Mouse (Mus musculus): ENCODE data around the gene Hspb9. TPM values are rescaled to one million over a fixed set of nuclear protein-coding genes. Genes with fewer than 3 reads are reported as not detected.

Gene Hspb9
- polyA plus RNA-seq (2012; rRNA removed; ENCODE audit: low replicate concordance) = not detected in 2 replicates

GRCm38 (mm10) chr11:100713735-100714533, at the start of gene Hspb9:
Hspb9 (plus strand) TSS chr11:100713850.

GRCm38 (mm10) chr11:100692164-100692616, 21.5 kb upstream of the Hspb9 start, which contains the start of gene Zfp385c:
Zfp385c (minus strand) TSS chr11:100692455.

DNA sequence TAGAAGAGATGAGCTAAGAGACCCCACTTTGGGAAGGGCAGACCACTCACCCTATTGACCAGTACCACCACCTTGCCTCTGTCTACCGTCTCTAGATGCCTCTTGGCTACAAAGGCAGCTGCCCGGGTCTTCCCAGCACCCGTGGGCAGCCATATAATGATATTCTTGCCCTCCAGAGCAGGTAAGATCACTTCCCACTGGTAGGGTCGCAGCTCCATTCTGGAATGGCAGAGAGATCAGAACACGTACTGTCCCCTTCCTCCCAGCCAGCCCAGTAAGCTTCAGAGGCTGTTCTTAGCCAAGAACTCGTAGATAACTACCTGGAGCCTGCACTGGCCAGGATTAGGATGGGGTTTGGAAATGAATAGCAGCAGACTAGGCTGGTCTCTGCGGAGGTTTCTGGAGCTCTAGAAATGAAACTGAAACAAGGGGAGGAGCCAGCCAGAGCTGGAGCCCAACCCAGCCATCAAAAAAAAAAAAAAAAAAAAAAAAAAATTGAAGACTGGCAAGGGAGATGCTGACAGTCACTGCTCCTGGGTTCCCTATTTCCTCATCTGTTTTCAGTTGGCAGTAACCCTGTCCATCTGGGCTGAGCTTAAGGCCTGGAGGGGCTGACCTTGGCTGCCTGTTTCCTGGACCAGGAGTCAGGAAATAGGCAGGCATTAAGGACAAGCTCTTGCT, 9.7 kb upstream of the Hspb9 start, which contains the start of gene Dhx58:
Dhx58 (minus strand) TSS at position 421 of the 681 bp plus-strand sequence.

DNA sequence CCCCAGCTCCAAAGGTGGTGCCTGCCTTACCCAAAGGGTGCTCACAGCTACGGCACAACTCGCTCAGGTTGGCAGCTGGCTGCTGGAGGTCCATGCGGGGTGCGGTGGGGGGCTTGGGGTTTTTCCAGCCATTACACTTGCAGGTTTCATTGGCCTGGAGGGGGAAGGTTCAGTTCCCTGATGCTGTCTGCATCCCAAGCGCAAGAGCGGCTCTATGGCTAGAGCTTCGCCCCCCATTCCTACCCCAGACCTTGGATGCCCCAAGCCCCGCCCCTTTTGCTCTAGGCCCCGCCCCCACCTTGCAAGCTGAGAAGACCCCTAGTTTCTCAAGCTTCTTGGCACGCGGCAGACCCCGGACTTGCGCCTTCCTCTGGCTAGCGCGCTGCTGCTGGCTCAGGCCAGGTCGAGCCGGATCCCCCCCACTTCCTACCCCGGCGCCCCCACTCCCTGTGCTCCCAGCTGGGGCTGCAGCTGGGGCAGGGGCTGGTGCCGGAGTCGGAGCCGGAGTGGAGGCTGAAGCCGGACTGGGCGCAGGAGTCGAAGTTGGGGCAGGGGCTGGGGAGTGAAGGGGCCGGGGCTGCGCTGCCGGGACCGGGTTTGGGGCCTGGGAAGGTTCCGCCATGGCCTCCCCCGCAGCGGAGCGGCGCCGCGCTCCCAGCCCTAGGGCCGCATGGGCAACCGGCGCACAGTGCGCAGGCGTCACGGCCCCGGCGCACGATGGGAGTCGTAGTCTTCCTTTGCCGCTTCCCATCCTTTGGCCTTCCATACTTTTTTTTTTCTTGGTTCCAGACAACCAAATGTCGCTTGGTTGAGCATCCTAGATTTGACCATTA, 1.7 kb upstream of the Hspb9 start, which contains the start of gene Kat2a:
Kat2a (minus strand) TSS at position 683 of the 833 bp plus-strand sequence.

DNA sequence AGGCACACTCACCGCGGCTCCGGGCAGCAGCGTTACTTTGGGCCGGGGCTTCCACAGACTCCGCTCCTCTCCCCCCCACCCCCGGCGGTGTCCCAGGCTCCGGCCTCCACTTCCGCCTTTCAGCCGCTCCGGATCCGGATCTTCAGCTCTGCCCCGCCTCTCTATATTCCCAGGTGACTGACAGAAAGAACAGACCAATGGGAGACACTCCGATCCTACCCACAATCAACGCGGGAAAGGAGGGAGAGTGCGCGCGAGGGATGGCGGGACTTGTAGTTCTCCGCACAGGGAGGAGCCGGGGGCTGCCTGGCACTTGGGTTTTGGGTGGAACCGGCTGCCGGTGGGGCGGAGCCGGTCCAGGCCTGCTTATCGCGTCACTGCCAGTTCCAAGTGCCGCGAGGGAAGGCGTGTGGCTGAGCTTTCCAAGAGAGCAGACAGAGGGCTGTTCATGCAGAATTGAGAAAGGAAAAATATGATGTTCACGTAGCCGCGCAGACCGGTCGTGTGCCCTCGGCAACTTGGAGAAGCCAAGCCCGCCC, 24.5 kb downstream of the Hspb9 start, which contains the start of gene Rab5c:
Rab5c (minus strand) TSS at position 150 of the 539 bp plus-strand sequence.

GRCm38 (mm10) chr11:100759611-100760233, 46.1 kb downstream of the Hspb9 start, which contains the start of gene Kcnh4:
Kcnh4 (minus strand) TSS chr11:100759942.

GRCm38 (mm10) chr11:100762831-100763230, 49.2 kb downstream of the Hspb9 start, which contains the start of gene Hcrt:
Hcrt (minus strand) TSS chr11:100762931.

Other genes starting within 250 kb of the Hspb9 start
- gene Klhl11, start 241.1 kb upstream of the Hspb9 start, polyA plus RNA-seq (2012; rRNA removed; ENCODE audit: low replicate concordance) = 3.1 and 5.7 TPM in 2 replicates
- 897 and 934 TPM in 2 replicates for gene Acly, start 185.8 kb upstream of the Hspb9 start, polyA plus RNA-seq (2012; rRNA removed; ENCODE audit: low replicate concordance)
- gene Ttc25, start 168.2 kb upstream of the Hspb9 start, polyA plus RNA-seq (2012; rRNA removed; ENCODE audit: low replicate concordance) = 1.0 and 2.6 TPM in 2 replicates
- gene Cnp, start 138.9 kb upstream of the Hspb9 start, polyA plus RNA-seq (2012; rRNA removed; ENCODE audit: low replicate concordance) = 42.6 and 64.4 TPM in 2 replicates
- 61.2 and 75.2 TPM in 2 replicates for gene Nkiras2, start 94.6 kb upstream of the Hspb9 start, polyA plus RNA-seq (2012; rRNA removed; ENCODE audit: low replicate concordance)
- 25.5 and 53.3 TPM in 2 replicates for gene Dnajc7, start 93.7 kb upstream of the Hspb9 start, polyA plus RNA-seq (2012; rRNA removed; ENCODE audit: low replicate concordance)
- 1.4 and 2.1 TPM in 2 replicates for gene Zfp385c, start 21.4 kb upstream of the Hspb9 start, polyA plus RNA-seq (2012; rRNA removed; ENCODE audit: low replicate concordance)
- 10.3 and 16.6 TPM in 2 replicates for gene Dhx58, start 9.6 kb upstream of the Hspb9 start, polyA plus RNA-seq (2012; rRNA removed; ENCODE audit: low replicate concordance)
- gene Kat2a, start 1.4 kb upstream of the Hspb9 start, polyA plus RNA-seq (2012; rRNA removed; ENCODE audit: low replicate concordance) = 37.3 and 46.8 TPM in 2 replicates
- 187 and 251 TPM in 2 replicates for gene Rab5c, start 24.4 kb downstream of the Hspb9 start, polyA plus RNA-seq (2012; rRNA removed; ENCODE audit: low replicate concordance)
- 0.72 and 1.3 TPM in 2 replicates for gene Kcnh4, start 46.1 kb downstream of the Hspb9 start, polyA plus RNA-seq (2012; rRNA removed; ENCODE audit: low replicate concordance)
- not detected in 2 replicates for gene Hcrt, start 49.1 kb downstream of the Hspb9 start, polyA plus RNA-seq (2012; rRNA removed; ENCODE audit: low replicate concordance)
- gene Ghdc, start 57.1 kb downstream of the Hspb9 start, polyA plus RNA-seq (2012; rRNA removed; ENCODE audit: low replicate concordance) = 15.5 and 16.5 TPM in 2 replicates
- gene Stat5b, start 136.9 kb downstream of the Hspb9 start, polyA plus RNA-seq (2012; rRNA removed; ENCODE audit: low replicate concordance) = 54.0 and 56.3 TPM in 2 replicates
- 82.3 and 109 TPM in 2 replicates for gene Stat5a, start 145.5 kb downstream of the Hspb9 start, polyA plus RNA-seq (2012; rRNA removed; ENCODE audit: low replicate concordance)
- gene Stat3, start 225.7 kb downstream of the Hspb9 start, polyA plus RNA-seq (2012; rRNA removed; ENCODE audit: low replicate concordance) = 117 and 148 TPM in 2 replicates